Mouse (Mus musculus) CH12.LX (cell line): ENCODE measurements around the gene Gm20388. TPM values are rescaled to one million over a fixed set of nuclear protein-coding genes. Genes with fewer than 3 reads are reported as not detected.

ENCODE experiments used
- DNase-seq: peaks from one replicate; pipeline ENCODE4 v3.0.0-alpha.2; 2013; ENCODE audit errors: extremely low read depth
- H3K27ac ChIP-seq: 2 replicates; pipeline ENCODE4 v1.5.1; 2012; ENCODE audit warnings: low read depth, mild to moderate bottlenecking, control low read depth, moderate library complexity; ENCODE audit not compliant: insufficient read depth
- H3K27me3 ChIP-seq: replicated peaks from 2 replicates; pipeline ENCODE3; 2012; ENCODE audit warnings: inconsistent platforms
- H3K36me3 ChIP-seq, 2 experiments: replicated peaks in 1 of 2; 2 replicates each; pipeline versions ENCODE3 to v1.6.1; 2012; ENCODE audit warnings: inconsistent platforms in 1 of 2, low read length in 1 of 2, mild to moderate bottlenecking in 1 of 2, mixed read lengths in 1 of 2, moderate library complexity in 1 of 2; ENCODE audit not compliant: control insufficient read depth in 1 of 2, insufficient read depth in 1 of 2
- H3K4me1 ChIP-seq, 2 experiments: 2 replicates each; pipeline ENCODE4 v1.6.1; 2012; ENCODE audit warnings: inconsistent platforms in 1 of 2, moderate library complexity in 1 of 2; ENCODE audit not compliant: insufficient read depth in 2 of 2, control insufficient read depth in 1 of 2
- H3K4me2 ChIP-seq: 2 replicates; pipeline ENCODE4 v1.6.1; 2012; ENCODE audit warnings: low read depth, mild to moderate bottlenecking, control low read depth; ENCODE audit not compliant: poor library complexity, insufficient read depth, severe bottlenecking
- H3K4me3 ChIP-seq, 3 experiments: fragments of 150-350 bp in 1 of 3; sonication (generic) in 1 of 3; replicated peaks in 1 of 3; 2 replicates each; pipeline versions ENCODE3 to v1.5.1; 2011 to 2012; ENCODE audit warnings: low read depth in 2 of 3, low read length in 2 of 3, mild to moderate bottlenecking in 2 of 3, moderate library complexity in 2 of 3, control low read depth in 1 of 3, improper control_type of control experiment in 1 of 3, inconsistent platforms in 1 of 3, mixed read lengths in 1 of 3; ENCODE audit not compliant: poor library complexity in 1 of 3
- H3K79me2 ChIP-seq: replicated peaks from 2 replicates; pipeline ENCODE4 v1.6.1; 2012; ENCODE audit warnings: mild to moderate bottlenecking, moderate library complexity; ENCODE audit not compliant: control insufficient read depth, poor library complexity, insufficient read depth, severe bottlenecking; ENCODE audit errors: extremely low read depth
- H3K9ac ChIP-seq: 2 replicates; pipeline ENCODE4 v1.6.1; 2012; ENCODE audit warnings: low read depth, mild to moderate bottlenecking, control low read depth, moderate library complexity; ENCODE audit not compliant: insufficient read depth
- H3K9me3 ChIP-seq: replicated peaks from 2 replicates; pipeline ENCODE3; 2012; ENCODE audit warnings: low read length, inconsistent platforms, mixed read lengths
- E2F4 ChIP-seq: IDR thresholded peaks from 2 replicates; pipeline ENCODE4 v1.6.1; 2011; ENCODE audit warnings: low read depth, low read length, improper control_type of control experiment; ENCODE audit not compliant: insufficient replicate concordance
- ELF1 ChIP-seq: IDR thresholded peaks from 2 replicates; pipeline ENCODE4 v1.6.1; 2014; ENCODE audit warnings: low read depth, mild to moderate bottlenecking, inconsistent platforms, low read length, improper control_type of control experiment
- GABPA ChIP-seq: IDR thresholded peaks from 2 replicates; pipeline ENCODE4 v1.6.1; 2012; ENCODE audit warnings: low read depth, low read length, improper control_type of control experiment, inconsistent platforms; ENCODE audit not compliant: insufficient replicate concordance
- HCFC1 ChIP-seq: IDR thresholded peaks from 2 replicates; pipeline ENCODE4 v1.6.1; 2012; ENCODE audit warnings: low read depth, mild to moderate bottlenecking, inconsistent platforms, low read length, improper control_type of control experiment
- JUN ChIP-seq: IDR thresholded peaks from 2 replicates; pipeline ENCODE4 v1.6.1; 2011; ENCODE audit warnings: low read depth, mild to moderate bottlenecking, low read length, improper control_type of control experiment, moderate library complexity; ENCODE audit not compliant: insufficient read depth
- MEF2A ChIP-seq: IDR thresholded peaks from 2 replicates; pipeline ENCODE4 v1.6.1; 2014; ENCODE audit warnings: low read depth, mild to moderate bottlenecking, inconsistent platforms, low read length, improper control_type of control experiment, borderline replicate concordance
- MXI1 ChIP-seq: IDR thresholded peaks from 2 replicates; pipeline ENCODE4 v1.6.1; 2011; ENCODE audit warnings: mild to moderate bottlenecking, low read depth, low read length, improper control_type of control experiment
- MYC ChIP-seq: IDR thresholded peaks from 2 replicates; pipeline ENCODE4 v1.6.1; 2011; ENCODE audit warnings: low read depth, mild to moderate bottlenecking, improper control_type of control experiment, low read length
- NRF1 ChIP-seq: IDR thresholded peaks from 2 replicates; pipeline ENCODE4 v1.6.1; 2014; ENCODE audit warnings: low read depth, mild to moderate bottlenecking, inconsistent platforms, low read length, improper control_type of control experiment, moderate library complexity
- POLR2A ChIP-seq: IDR thresholded peaks from 2 replicates; pipeline ENCODE4 v1.6.1; 2011; ENCODE audit warnings: low read depth, mild to moderate bottlenecking, improper control_type of control experiment, low read length
- POLR2AphosphoS2 ChIP-seq: IDR thresholded peaks from 2 replicates; pipeline ENCODE4 v1.6.1; 2011; ENCODE audit warnings: low read depth, low read length, improper control_type of control experiment
- RCOR1 ChIP-seq: conservative IDR thresholded peaks from 2 replicates; pipeline ENCODE4 v1.6.1; 2012; ENCODE audit warnings: low read depth, mild to moderate bottlenecking, inconsistent platforms, low read length, improper control_type of control experiment
- TBP ChIP-seq: conservative IDR thresholded peaks from 2 replicates; pipeline ENCODE4 v1.6.1; 2011; ENCODE audit warnings: low read depth, low read length, improper control_type of control experiment
- TCF12 ChIP-seq: IDR thresholded peaks from 2 replicates; pipeline ENCODE4 v1.6.1; 2014; ENCODE audit warnings: low read depth, mild to moderate bottlenecking, inconsistent platforms, low read length, improper control_type of control experiment
- USF1 ChIP-seq: IDR thresholded peaks from 2 replicates; pipeline ENCODE4 v1.6.1; 2014; ENCODE audit warnings: low read depth, mild to moderate bottlenecking, inconsistent platforms, low read length, improper control_type of control experiment
- USF2 ChIP-seq: conservative IDR thresholded peaks from 2 replicates; pipeline ENCODE4 v1.6.1; 2011; ENCODE audit warnings: low read depth, low read length, improper control_type of control experiment
- ZKSCAN1 ChIP-seq: IDR thresholded peaks from 2 replicates; pipeline ENCODE4 v1.6.1; 2012; ENCODE audit warnings: low read depth, inconsistent platforms, low read length, improper control_type of control experiment, borderline replicate concordance
- dilution Hi-C: fragments of 300-500 bp; cut with MboI; formaldehyde crosslinking; loops from 2 replicates; pipeline ENCODE4 v1.14.3; 2020; ENCODE audit warnings: low sequenced_read_pairs; ENCODE audit not compliant: extremely low pct_unique_long_range_greater_than_20kb, extremely low pct_ligation_motif_present
- in situ Hi-C: fragments of 300-500 bp; cut with MboI; formaldehyde crosslinking; loops from 3 replicates; pipeline ENCODE4 v1.14.3; 2019; ENCODE audit warnings: low sequenced_read_pairs, low pct_ligation_motif_present, low pct_unique_long_range_greater_than_20kb, mixed read lengths
- polyA plus RNA-seq: library from polyadenylated mRNA; unstranded; fragments of >175 nt; gene quantifications from 2 replicates; pipeline ENCODE4 v1.2.1, GENCODE M21; 2012; ENCODE audit warnings: low read depth; ENCODE audit not compliant: insufficient read length
- total RNA-seq, 2 experiments: library from RNA; depleted of rRNA; stranded (reverse); fragments of 300-350 nt in 1 of 2; fragments of >200 nt in 1 of 2; gene quantifications; 2 replicates each; pipeline ENCODE4 v1.2.3; 2012 to 2014

Gene Gm20388
- total and polyA plus RNA-seq, 3 experiments, result 14.8 to 26.3 (median 22.2) TPM

GRCm38 (mm10) chr8:122469965-122470364 lies 2559.3 kb downstream of the Gm20388 start:
- Histone ChIP-seq H3K79me2 (peaks cover 3% of the 10 kb centered on the region; the same call in 1 of the 2 replicates), H3K27ac (no peak overlapping the region), H3K4me3 (no peak overlapping the region), H3K4me1 (peaks cover 9 to 21% of the 10 kb centered on the region in 2 experiments), H3K36me3 (peaks cover 23 to 84% of the 10 kb centered on the region in 2 experiments), H3K4me2 (no peak overlapping the region), H3K27me3 (no peaks in the 10 kb centered on the region), H3K9ac (no peak overlapping the region), H3K9me3 (no peaks in the 10 kb centered on the region)
- in situ Hi-C loops (no loop called here), dilution Hi-C loops (no loop called here)
- no peak for DNase-seq
- TF ChIP-seq TCF12, result no peak
- no peak for TF ChIP-seq RCOR1

GRCm38 (mm10) chr8:122470691-122471090 lies 2560.1 kb downstream of the Gm20388 start:
- TF ChIP-seq HCFC1, result no peak
- no peak for TF ChIP-seq GABPA
- TF ChIP-seq POLR2AphosphoS2, result no peak
- TF ChIP-seq USF2, result no peak
- TF ChIP-seq ELF1, result no peak
- TF ChIP-seq TCF12, result no peak
- no peak for TF ChIP-seq NRF1
- TF ChIP-seq ZKSCAN1, result no peak
- TF ChIP-seq E2F4, result no peak
- TF ChIP-seq TBP, result no peak
- no peak for TF ChIP-seq MXI1
- TF ChIP-seq POLR2A, result no peak
- Histone ChIP-seq H3K4me2 (no peak overlapping the region), H3K9me3 (no peaks in the 10 kb centered on the region), H3K79me2 (peaks cover 7% of the 10 kb centered on the region; the same call in 1 of the 2 replicates), H3K27ac (no peak overlapping the region), H3K27me3 (no peaks in the 10 kb centered on the region), H3K4me1 (peaks cover 10 to 24% of the 10 kb centered on the region in 2 experiments), H3K9ac (no peak overlapping the region), H3K36me3 (peaks cover 23 to 76% of the 10 kb centered on the region in 2 experiments), H3K4me3 (no peak overlapping the region)
- dilution Hi-C loops (no loop called here), in situ Hi-C loops (no loop called here)
- no peak for DNase-seq

GRCm38 (mm10) chr8:122473911-122474421 lies 2563.3 kb downstream of the Gm20388 start:
- no peak for TF ChIP-seq JUN
- TF ChIP-seq ELF1, result no peak
- peak; percentile 25; the same call in 1 of the 2 replicates for TF ChIP-seq USF1
- TF ChIP-seq MEF2A, result no peak
- peak; percentile 14; the same call in 1 of the 2 replicates for TF ChIP-seq MYC
- TF ChIP-seq, all 38 proteins: peak for 2
- Histone ChIP-seq H3K4me3 (peak overlapping the region in 1 of 3 experiments; percentile 12), H3K79me2 (peaks cover 17% of the 10 kb centered on the region), H3K9ac (no peak overlapping the region), H3K36me3 (peaks cover 17 to 67% of the 10 kb centered on the region in 2 experiments), H3K4me1 (peaks cover 15 to 37% of the 10 kb centered on the region in 2 experiments), H3K9me3 (no peaks in the 10 kb centered on the region), H3K27me3 (no peaks in the 10 kb centered on the region), H3K4me2 (no peak overlapping the region), H3K27ac (peak overlapping the region; percentile 44; the same call in 1 of the 2 replicates)
- in situ Hi-C loops (no loop called here), dilution Hi-C loops (no loop called here)
- DNase-seq, result peak; percentile 60
